Mouse (Mus musculus): ENCODE data around the gene Ift20.

The Ift20 gene

GRCm38 (mm10) chr11:78536080-78536689 is at the start of gene Ift20, which contains the start of gene Tnfaip1:
Gene Ift20 (plus strand): TSS chr11:78536361.
Gene Tnfaip1 (minus strand): TSS chr11:78536332.
- peak; percentile 90 for DNase-seq (ENCODE audit: low spot score)

GRCm38 (mm10) chr11:78488168-78488567 is 48.0 kb upstream of the Ift20 start:
- peak; percentile 62 for DNase-seq (ENCODE audit: low spot score)

- no peak for DNase-seq (ENCODE audit: low spot score)
These were observed 45.4 kb upstream of the Ift20 start for GRCm38 (mm10) chr11:78490781-78491241.

GRCm38 (mm10) chr11:78495904-78496303 is 40.3 kb upstream of the Ift20 start:
- DNase-seq (ENCODE audit: low spot score), result no peak

- no peak for DNase-seq (ENCODE audit: low spot score)
These were observed 39.1 kb upstream of the Ift20 start for GRCm38 (mm10) chr11:78497071-78497541.

GRCm38 (mm10) chr11:78497544-78498522 is 38.3 kb upstream of the Ift20 start, which contains the start of gene Sarm1:
Gene Sarm1 (minus strand): TSS chr11:78497754.
- DNase-seq (ENCODE audit: low spot score), result peak; percentile 85

- DNase-seq (ENCODE audit: low spot score), result no peak
These were observed 37.2 kb upstream of the Ift20 start, which contains the start of gene Vtn for GRCm38 (mm10) chr11:78499004-78499403. Gene Vtn (plus strand): TSS chr11:78499091.

GRCm38 (mm10) chr11:78499543-78499942 is 36.6 kb upstream of the Ift20 start:
- no peak for DNase-seq (ENCODE audit: low spot score)

GRCm38 (mm10) chr11:78500623-78501202 is 35.4 kb upstream of the Ift20 start:
- DNase-seq (ENCODE audit: low spot score), result no peak

GRCm38 (mm10) chr11:78501529-78501928 is 34.6 kb upstream of the Ift20 start:
- DNase-seq (ENCODE audit: low spot score), result no peak

GRCm38 (mm10) chr11:78502909-78503650 is 33.1 kb upstream of the Ift20 start, which contains the start of gene Sebox:
Gene Sebox (plus strand): TSS chr11:78503447.
- DNase-seq (ENCODE audit: low spot score), result no peak

- no peak for DNase-seq (ENCODE audit: low spot score)
These were observed 30.7 kb upstream of the Ift20 start for GRCm38 (mm10) chr11:78505430-78505829.

GRCm38 (mm10) chr11:78509148-78509547 is 27.0 kb upstream of the Ift20 start:
- no peak for DNase-seq (ENCODE audit: low spot score)

GRCm38 (mm10) chr11:78512025-78512957 is 23.9 kb upstream of the Ift20 start, which contains the start of the genes Tmem199 and Poldip2:
Gene Tmem199 (minus strand): TSS chr11:78512172.
Gene Poldip2 (plus strand): TSS chr11:78512193.
- peak; percentile 78 for DNase-seq (ENCODE audit: low spot score)

GRCm38 (mm10) chr11:78513106-78513790 is 22.9 kb upstream of the Ift20 start:
- DNase-seq (ENCODE audit: low spot score), result no peak

- no peak for DNase-seq (ENCODE audit: low spot score)
These were observed 20.4 kb upstream of the Ift20 start for GRCm38 (mm10) chr11:78515549-78516325.

- DNase-seq (ENCODE audit: low spot score), result no peak
These were observed 17.2 kb upstream of the Ift20 start for GRCm38 (mm10) chr11:78518931-78519330.

GRCm38 (mm10) chr11:78521880-78522279 is 14.3 kb upstream of the Ift20 start:
- no peak for DNase-seq (ENCODE audit: low spot score)
